Mouse (Mus musculus) kidney, postnatal 10 days (tissue): ENCODE measurements around the gene Gm15294.

ENCODE experiments used
- DNase-seq: peaks from one replicate; pipeline ENCODE4 v3.0.0; 2021; ENCODE audit warnings: mixed read lengths

The Gm15294 gene

DNA sequence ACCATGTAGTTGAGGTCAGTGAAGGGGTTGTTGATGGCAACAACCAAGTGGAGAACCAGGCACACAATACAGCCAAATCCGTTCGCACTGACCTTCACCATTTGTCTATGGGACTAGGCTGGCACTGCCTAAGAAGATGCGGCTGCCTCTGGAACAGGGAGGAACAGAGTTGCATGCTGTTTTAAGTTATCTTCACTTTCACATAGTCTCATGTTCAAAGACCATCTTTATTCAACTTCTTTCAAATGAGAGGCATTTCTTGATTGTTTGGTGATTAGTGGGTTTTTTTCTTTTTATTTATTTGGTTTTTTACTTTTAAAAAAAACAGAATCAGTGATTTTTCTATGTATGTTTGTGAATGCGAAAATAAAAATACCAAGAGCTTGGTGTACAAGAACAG, at the start of gene Gm15294:
TSS of gene Gm15294 (minus strand) at position 101 of the 400 bp plus-strand sequence.
- no peak for DNase-seq

DNA sequence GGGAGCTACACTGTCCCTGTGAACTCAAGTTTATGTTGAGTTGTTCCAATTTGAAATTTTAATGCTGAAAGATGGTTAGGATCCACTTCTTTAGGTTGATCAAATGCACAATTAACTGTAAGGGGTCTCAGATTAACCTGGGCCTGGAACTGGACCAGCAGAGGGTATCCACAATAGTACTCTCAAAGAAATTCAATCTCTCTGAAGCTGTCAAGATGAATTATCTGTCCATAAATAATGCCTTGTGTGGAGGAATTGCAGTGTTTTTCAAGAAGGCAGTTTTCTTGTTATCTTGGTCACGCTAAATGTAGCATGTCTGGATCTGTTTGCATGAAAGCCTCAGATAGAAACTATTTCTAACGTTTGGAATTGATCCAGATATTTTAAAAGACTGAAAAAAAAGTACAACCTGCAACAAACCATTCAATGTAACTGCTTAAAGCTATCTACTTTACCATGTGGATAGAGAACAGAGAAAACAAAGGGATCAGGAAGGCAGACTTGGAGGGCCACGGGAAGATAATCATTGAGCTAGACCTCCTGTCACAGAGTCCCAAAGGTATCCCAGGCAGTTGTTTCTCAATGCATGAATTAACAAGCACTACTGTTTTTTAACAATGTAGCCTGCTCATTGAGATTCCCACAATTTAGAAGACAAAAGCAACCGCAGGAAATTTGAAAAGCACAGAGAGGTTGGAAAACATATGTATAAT, 9.5 kb upstream of the Gm15294 start:
- DNase-seq: no peak

DNA sequence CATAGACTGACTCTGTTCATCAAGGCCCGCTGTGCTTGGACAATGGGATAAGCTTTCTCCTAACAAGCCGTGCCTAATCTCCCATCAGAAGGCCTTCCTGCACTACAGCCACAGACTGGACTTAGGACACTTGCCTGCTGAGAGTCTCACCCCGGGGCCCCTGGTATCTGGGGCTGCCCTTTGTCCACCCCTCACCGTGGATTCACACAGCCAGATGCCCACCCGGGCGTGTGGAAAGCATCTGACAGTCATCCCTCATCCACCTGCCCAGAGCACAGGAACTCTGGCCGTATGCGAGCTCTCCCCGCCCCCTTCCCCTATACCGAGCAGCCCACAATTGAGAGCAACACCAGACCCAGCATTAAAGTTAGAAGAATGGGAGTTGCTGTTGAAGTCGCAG, 1.0 kb downstream of the Gm15294 start:
- no peak for DNase-seq

DNA sequence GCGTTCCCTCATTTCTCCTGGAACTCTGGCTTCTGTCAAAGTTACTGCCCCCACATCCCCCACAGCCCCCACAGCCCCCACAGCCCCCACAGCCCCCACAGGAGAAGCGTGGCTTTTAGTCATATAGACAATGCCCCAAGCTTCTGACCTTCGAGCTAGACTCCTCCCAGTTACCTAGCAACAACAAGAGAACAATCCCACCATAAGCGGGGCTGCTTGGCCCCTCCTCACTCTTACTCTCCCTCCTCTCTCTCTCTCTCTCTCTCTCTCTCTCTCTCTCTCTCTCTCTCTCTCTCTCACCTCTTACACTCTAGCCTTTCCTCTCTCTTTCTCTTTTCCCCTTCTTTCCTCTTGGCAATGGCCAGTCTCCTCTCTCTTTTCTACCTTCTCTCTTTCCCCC, 1.4 kb downstream of the Gm15294 start:
- no peak for DNase-seq

DNA sequence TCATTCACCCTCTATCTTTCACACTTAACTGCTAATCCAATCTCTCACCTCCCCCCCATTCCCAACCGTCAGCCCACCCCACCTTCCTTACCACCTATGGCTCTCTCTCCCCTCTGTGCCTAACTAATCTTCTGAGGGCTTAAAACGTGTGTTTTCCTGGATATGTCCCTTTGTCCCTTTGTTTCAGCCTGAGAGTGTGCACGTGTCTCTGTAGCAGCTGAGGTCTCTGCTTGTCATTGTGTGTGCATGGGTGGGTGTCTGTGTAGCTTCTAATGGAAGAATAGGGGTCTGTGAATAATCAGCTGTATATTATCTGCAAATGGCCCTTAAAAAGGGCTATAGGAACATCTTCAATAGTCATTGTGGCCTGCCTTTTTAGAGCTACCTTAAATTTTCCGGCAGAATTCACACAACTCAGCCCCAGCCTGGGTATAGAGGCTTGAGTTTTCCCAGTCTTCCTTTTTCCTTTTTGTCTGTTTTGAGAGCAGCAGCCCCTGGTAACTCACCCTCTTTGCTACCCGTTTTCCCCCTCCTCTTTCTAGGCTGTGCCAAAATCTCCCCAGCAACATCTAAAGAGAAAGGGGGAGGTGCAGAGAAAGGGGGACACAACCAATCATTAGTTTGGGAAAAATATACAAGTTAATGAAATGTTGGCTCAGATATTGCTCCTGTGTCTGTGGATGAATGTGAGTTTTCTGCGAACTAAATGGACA, 19.2 kb downstream of the Gm15294 start:
- DNase-seq: no peak
